23 mouse cellular contexts compared by ENCODE assay signal in the genomic region with DNA sequence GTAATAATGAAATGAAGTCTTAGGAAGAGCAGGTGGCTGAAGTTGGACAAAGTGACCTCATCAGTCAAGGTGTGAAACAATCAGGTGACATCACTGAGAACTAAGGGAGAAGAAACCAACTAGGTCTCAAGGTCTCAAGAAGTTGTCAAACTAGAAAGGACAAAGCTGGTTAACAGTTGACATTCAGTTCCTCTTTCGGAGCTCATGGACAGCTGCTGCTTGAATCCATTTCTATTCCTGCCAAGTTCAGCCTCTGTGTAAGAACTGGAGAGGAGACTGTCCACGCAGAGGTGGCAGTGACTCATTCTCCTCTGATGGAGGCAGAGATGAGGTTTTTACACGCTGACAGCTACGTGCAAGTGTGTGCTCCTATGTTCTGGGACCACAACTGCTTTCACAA. TPM values are rescaled to one million over a fixed set of nuclear protein-coding genes. Genes with fewer than 3 reads are reported as not detected.
DNase-seq lines count a peak whose midpoint lies in the region; ATAC-seq and TF ChIP-seq lines count a peak whose summit lies in the region.
"Had no signal": no experiment of that assay in that cellular context is flagged by ENCODE, and none has a peak within 500 bp of the region (broad histone marks: within the 10 kb centered on the region; RNA-seq: fewer than 3 reads in every experiment).

No protein-coding gene starts in this region.

- H3K27ac ChIP-seq in MEL (ENCODE audit: control insufficient read depth, low read depth, low read length): no peak overlapping the region
- peak overlapping the region; percentile 10; the same call in 1 of the 2 replicates for H3K27ac ChIP-seq in small intestine, adult 2 months (ENCODE audit: insufficient read depth, low read depth, low read length)
- no peak overlapping the region for H3K27ac ChIP-seq in neural tube, embryonic 15.5 days (replicated peaks)
- H3K27ac ChIP-seq: embryonic facial prominence, embryonic 10.5 days; forebrain, embryonic 13.5 days; heart, embryonic 10.5 days; hindbrain, embryonic 12.5 days had no signal

- no peak overlapping the region for H3K4me3 ChIP-seq in MEL (ENCODE audit: control insufficient read depth in 1 of 2, insufficient read depth in 1 of 2, low read depth in 2 of 2, low read length in 2 of 2)
- no peak overlapping the region for H3K4me3 ChIP-seq in small intestine, adult 2 months (ENCODE audit: low read depth, low read length)
- H3K4me3 ChIP-seq in neural tube, embryonic 15.5 days (replicated peaks): no peak overlapping the region
- H3K4me3 ChIP-seq: embryonic facial prominence, embryonic 10.5 days; forebrain, embryonic 13.5 days; heart, embryonic 10.5 days; hindbrain, embryonic 12.5 days had no signal

- H3K79me2 ChIP-seq in MEL (ENCODE audit: control insufficient read depth, insufficient read depth, low read length, poor library complexity): no peaks in the 10 kb centered on the region

- TF ChIP-seq POLR2A in MEL (IDR thresholded peaks at IDR 0.05; ENCODE audit: control insufficient read depth in 1 of 2, insufficient read depth in 1 of 2, low read depth in 1 of 2, low read length in 2 of 2, poor library complexity in 1 of 2): no peak
- no peak for TF ChIP-seq POLR2A in small intestine, adult 2 months (IDR thresholded peaks at IDR 0.05; ENCODE audit: low read depth, low read length)

- H3K36me3 ChIP-seq in MEL (ENCODE audit: control insufficient read depth in 1 of 2, insufficient read depth in 2 of 2, low read length in 2 of 2): peaks cover 5 to 26% of the 10 kb centered on the region in 2 experiments
- peaks cover 50% of the 10 kb centered on the region for H3K36me3 ChIP-seq in small intestine, adult 2 months (ENCODE audit: control insufficient read depth, insufficient read depth, low read length)
- H3K36me3 ChIP-seq in neural tube, embryonic 15.5 days: peaks cover 47% of the 10 kb centered on the region

- TF ChIP-seq RAD21 in MEL (IDR thresholded peaks at IDR 0.05; ENCODE audit: low read depth, low read length): no peak

- no peaks in the 10 kb centered on the region for H3K4me1 ChIP-seq in MEL (ENCODE audit: control insufficient read depth in 1 of 2, insufficient read depth in 2 of 2, low read length in 2 of 2)
- peaks cover 7% of the 10 kb centered on the region; the same call in 1 of the 2 replicates for H3K4me1 ChIP-seq in small intestine, adult 2 months (ENCODE audit: control insufficient read depth, insufficient read depth, insufficient read length, low read length)
- no peaks in the 10 kb centered on the region for H3K4me1 ChIP-seq in neural tube, embryonic 15.5 days
- H3K4me1 ChIP-seq: embryonic facial prominence, embryonic 10.5 days; forebrain, embryonic 13.5 days; hindbrain, embryonic 12.5 days had no signal

- no peaks in the 10 kb centered on the region for H3K9me3 ChIP-seq in MEL (replicated peaks; ENCODE audit: insufficient read depth, low read length)
- no peaks in the 10 kb centered on the region for H3K9me3 ChIP-seq in neural tube, embryonic 15.5 days (replicated peaks)
- H3K9me3 ChIP-seq: embryonic facial prominence, embryonic 10.5 days; forebrain, embryonic 13.5 days; heart, embryonic 10.5 days; hindbrain, embryonic 12.5 days had no signal

- peak in 1 of 2 experiments; percentile 46; a peak in 2 of 4 replicates for TF ChIP-seq EP300 in MEL (IDR thresholded peaks at IDR 0.05; ENCODE audit: low read depth in 1 of 2, low read length in 2 of 2)

- H3K4me2 ChIP-seq in neural tube, embryonic 15.5 days: no peak overlapping the region
- H3K4me2 ChIP-seq: forebrain, embryonic 13.5 days; hindbrain, embryonic 12.5 days had no signal

- H3K9ac ChIP-seq in MEL (ENCODE audit: control insufficient read depth, low read depth, low read length, poor library complexity, severe bottlenecking): no peak overlapping the region
- H3K9ac ChIP-seq in neural tube, embryonic 15.5 days (replicated peaks): no peak overlapping the region
- H3K9ac ChIP-seq: forebrain, embryonic 13.5 days; forebrain, postnatal 0 days; hindbrain, embryonic 12.5 days had no signal

- 78% methylated on average over 4 of the region's 4 CpGs for WGBS in small intestine, adult 2 months
- WGBS in neural tube, embryonic 15.5 days: 92% methylated on average over 4 of the region's 4 CpGs

- no peaks in the 10 kb centered on the region for H3K27me3 ChIP-seq in MEL (ENCODE audit: control insufficient read depth in 1 of 2, insufficient read depth in 2 of 2, low read length in 2 of 2)
- no peaks in the 10 kb centered on the region for H3K27me3 ChIP-seq in small intestine, adult 2 months (ENCODE audit: control insufficient read depth, insufficient read depth, low read length)
- no peaks in the 10 kb centered on the region for H3K27me3 ChIP-seq in neural tube, embryonic 15.5 days (replicated peaks)
- H3K27me3 ChIP-seq: forebrain, embryonic 13.5 days; hindbrain, embryonic 12.5 days had no signal

- no peak for TF ChIP-seq CTCF in MEL (IDR thresholded peaks at IDR 0.05 in 2 of 3, conservative IDR thresholded peaks at IDR 0.05 in 1 of 3; ENCODE audit: control insufficient read depth in 1 of 3, insufficient read depth in 1 of 3, low read depth in 2 of 3, low read length in 3 of 3, poor library complexity in 1 of 3, severe bottlenecking in 1 of 3)
- TF ChIP-seq CTCF in small intestine, adult 2 months (IDR thresholded peaks at IDR 0.05; ENCODE audit: extremely low read depth, insufficient read length, insufficient replicate concordance, low read depth, low read length): no peak

- peak; percentile 70 for ATAC-seq in granulocyte monocyte progenitor cell, adult 5-6 weeks (replicated peaks; ENCODE audit: poor library complexity, severe bottlenecking)
- ATAC-seq in neural tube, embryonic 15.5 days (ENCODE audit: low FRiP score): no peak
- ATAC-seq: forebrain, embryonic 13.5 days; forebrain, postnatal 0 days; hindbrain, embryonic 16.5 days; inflammation-experienced regulatory T-cells, adult 6 months had no signal

- DNase-seq in A20 (ENCODE audit: low read depth, low spot score) (peak; percentile 71), MEL (ENCODE audit: low read depth, low spot score) (peak; percentile 70)
- DNase-seq in lung, postnatal 14 days: no peak
- no peak for DNase-seq in retina, postnatal 1 day
- DNase-seq: adrenal gland, adult 8-10 months; adrenal gland, postnatal 36 days; cerebellum, adult 11-12 months; cerebellum, adult 9-11 months; cerebellum, postnatal 36 days; forebrain, postnatal 0 days; gastrocnemius, postnatal 36 days; heart, adult 18-20 months; heart, postnatal 10 days; heart, postnatal 4 days had no signal

TF ChIP-seq in MEL, 35 proteins besides CTCF, POLR2A, EP300 and RAD21:
- no peak for TF ChIP-seq POLR2AphosphoS2 (IDR thresholded peaks at IDR 0.05; ENCODE audit: low read length)
- no peak for TF ChIP-seq ZMIZ1 (IDR thresholded peaks at IDR 0.05; ENCODE audit: low read depth, low read length)
- TF ChIP-seq ZKSCAN1 (IDR thresholded peaks at IDR 0.05; ENCODE audit: low read depth, low read length): no peak
- TF ChIP-seq RCOR1 (IDR thresholded peaks at IDR 0.05; ENCODE audit: low read depth, low read length): no peak
- no peak for TF ChIP-seq KAT2A (conservative IDR thresholded peaks at IDR 0.05; ENCODE audit: low read depth, low read length)
- TF ChIP-seq NELFE (IDR thresholded peaks at IDR 0.05; ENCODE audit: low read depth, low read length): no peak
- peak; percentile 49; the same call in 1 of the 2 replicates for TF ChIP-seq ETS1 (IDR thresholded peaks at IDR 0.05; ENCODE audit: low read depth, low read length)
- TF ChIP-seq GATA1 (IDR thresholded peaks at IDR 0.05; ENCODE audit: low read depth, low read length): no peak
- peak; percentile 47; the same call in 1 of the 2 replicates for TF ChIP-seq JUND (IDR thresholded peaks at IDR 0.05; ENCODE audit: low read depth, low read length)
- no peak for TF ChIP-seq ELF1 (IDR thresholded peaks at IDR 0.05; ENCODE audit: low read depth, low read length)
- TF ChIP-seq MXI1 (IDR thresholded peaks at IDR 0.05; ENCODE audit: low read depth, low read length): no peak
- no peak for TF ChIP-seq ZC3H11A (IDR thresholded peaks at IDR 0.05; ENCODE audit: low read depth, low read length)
- TF ChIP-seq MYC (IDR thresholded peaks at IDR 0.05; ENCODE audit: low read depth, low read length): no peak
- no peak for TF ChIP-seq MEF2A (IDR thresholded peaks at IDR 0.05; ENCODE audit: extremely low read depth, insufficient replicate concordance, low read depth, low read length, poor library complexity, severe bottlenecking)
- no peak for TF ChIP-seq TCF12 (IDR thresholded peaks at IDR 0.05; ENCODE audit: low read depth, low read length)

RNA-seq across cellular contexts. Expression of gene Rbl1, which starts 17.1 kb away (rescaled TPM):
- total RNA-seq in MEL (2012; rRNA removed): 14.8 and 17.8 TPM in 2 replicates
- polyA plus RNA-seq in MEL (2012; ENCODE audit: insufficient read depth in 1 of 2, insufficient read length in 2 of 2, low read depth in 1 of 2, low replicate concordance in 2 of 2, missing spikeins in 1 of 2): 10 to 100 TPM in 1 of 2 experiments, not detected in 1; 18.1 TPM
- 58.6 and 76.1 TPM in 2 replicates for total RNA-seq in granulocyte monocyte progenitor cell, adult 5-6 weeks (2014; fragmentation: Nextera tagmentation)
- total RNA-seq in granulocyte monocyte progenitor cell, adult 5-6 weeks (2017): 80.7 and 89.9 TPM in 2 replicates
- polyA plus RNA-seq in small intestine, adult 2 months (2012; rRNA removed): 1.7 and 5.2 TPM in 2 replicates
- 4.9 and 9.2 TPM in 2 replicates for polyA plus RNA-seq in neural tube, embryonic 15.5 days (2015; fragmentation: Nextera tagmentation; extraction: Ambion mirVana)

RNA-seq across cellular contexts. Expression of gene Samhd1, which starts 52.2 kb away (rescaled TPM):
- 15.7 and 19.7 TPM in 2 replicates for total RNA-seq in MEL (2012; rRNA removed)
- 10 to 100 TPM; 50.5 to 76.8 TPM for polyA plus RNA-seq in MEL (2012; ENCODE audit: insufficient read depth in 1 of 2, insufficient read length in 2 of 2, low read depth in 1 of 2, low replicate concordance in 2 of 2, missing spikeins in 1 of 2)
- total RNA-seq in granulocyte monocyte progenitor cell, adult 5-6 weeks (2014; fragmentation: Nextera tagmentation): 65.3 and 71.3 TPM in 2 replicates
- total RNA-seq in granulocyte monocyte progenitor cell, adult 5-6 weeks (2017): 77.6 and 88.2 TPM in 2 replicates
- polyA plus RNA-seq in small intestine, adult 2 months (2012; rRNA removed): 18.9 and 47.7 TPM in 2 replicates
- polyA plus RNA-seq in neural tube, embryonic 15.5 days (2015; fragmentation: Nextera tagmentation; extraction: Ambion mirVana): 11.9 and 14.6 TPM in 2 replicates

Comparison
In these comparisons a context has a peak if more than half of its experiments do, and no peak if none do; other contexts are left out.
1. DNase-seq: peak in A20 (single experiment) and MEL (single experiment); none in lung, postnatal 14 days (single experiment) and retina, postnatal 1 day (single experiment).